Mouse (Mus musculus) heart, adult 2 months (tissue): ENCODE results near the gene Prkar1b.

Experiments used
- EP300 ChIP-seq: fragments of 200-500 bp; IDR thresholded peaks from 2 replicates; pipeline ENCODE4 v1.6.1; 2011; ENCODE audit warnings: low read depth, low read length, control low read depth; ENCODE audit not compliant: insufficient read depth
- POLR2A ChIP-seq: fragments of 200-500 bp; IDR thresholded peaks from 2 replicates; pipeline ENCODE4 v1.6.1; 2011; ENCODE audit warnings: mild to moderate bottlenecking, low read depth, low read length, control low read depth; ENCODE audit not compliant: insufficient read depth

- TF ChIP-seq POLR2A, result no peak
- no peak for TF ChIP-seq EP300
These were observed 96.6 kb downstream of the Prkar1b start for GRCm38 (mm10) chr5:139053176-139053575.
